Mouse (Mus musculus): ENCODE data around the gene Tnks2.
"Not testable (repeated sequence)": the region's sequence is repeated elsewhere in the genome, so short reads cannot be mapped to it uniquely, and the experiment has no call there.

The Tnks2 gene

GRCm38 (mm10) chr19:36827650-36828049 is 6.4 kb upstream of the Tnks2 start:
- CTCF ChIA-PET, result interaction anchor here (0.6 kb wide), 1 partner anchor 12 kb away, joined by 3 read pairs; no protein-coding TSS in a partner anchor

- CTCF ChIA-PET, result no interaction called here
These were observed 5.7 kb upstream of the Tnks2 start for GRCm38 (mm10) chr19:36828322-36828721.

GRCm38 (mm10) chr19:36832951-36833787 is 863 bp upstream of the Tnks2 start:
- CTCF ChIA-PET, result interaction anchor here (0.8 to 1.1 kb wide), 2 partner anchors 17 to 1945 kb away, joined by 3 to 8 read pairs; no protein-coding TSS in a partner anchor

GRCm38 (mm10) chr19:36834532-36835431 is 750 bp downstream of the Tnks2 start:
- CTCF ChIA-PET, result interaction anchor here (0.7 kb wide), 1 partner anchor 553 kb away, joined by 3 read pairs; no protein-coding TSS in a partner anchor

- CTCF ChIA-PET, result no interaction called here
These were observed 2.0 kb downstream of the Tnks2 start for GRCm38 (mm10) chr19:36836035-36836434.

- CTCF ChIA-PET, result no interaction called here
These were observed 6.3 kb downstream of the Tnks2 start for GRCm38 (mm10) chr19:36840301-36840700.

GRCm38 (mm10) chr19:36843866-36844265 is 9.8 kb downstream of the Tnks2 start:
- CTCF ChIA-PET, result no interaction called here

GRCm38 (mm10) chr19:36845924-36846323 is 11.9 kb downstream of the Tnks2 start:
- CTCF ChIA-PET, result no interaction called here

GRCm38 (mm10) chr19:36853831-36854230 is 19.8 kb downstream of the Tnks2 start:
- CTCF ChIA-PET, result no interaction called here

GRCm38 (mm10) chr19:36857851-36858250 is 23.8 kb downstream of the Tnks2 start:
- CTCF ChIA-PET, result no interaction called here

GRCm38 (mm10) chr19:36860393-36860792 is 26.4 kb downstream of the Tnks2 start:
- CTCF ChIA-PET, result interaction anchor here (0.6 kb wide), 1 partner anchor 7 kb away, joined by 3 read pairs; no protein-coding TSS in a partner anchor

- CTCF ChIA-PET, result no interaction called here
These were observed 31.9 kb downstream of the Tnks2 start for GRCm38 (mm10) chr19:36865905-36866304.

- CTCF ChIA-PET, result interaction anchor here (0.6 kb wide), 1 partner anchor 7 kb away, joined by 3 read pairs; no protein-coding TSS in a partner anchor
These were observed 33.4 kb downstream of the Tnks2 start for GRCm38 (mm10) chr19:36867416-36867815.

GRCm38 (mm10) chr19:36868675-36869074 is 34.6 kb downstream of the Tnks2 start:
- CTCF ChIA-PET, result not testable (repeated sequence)

GRCm38 (mm10) chr19:36874651-36875050 is 40.6 kb downstream of the Tnks2 start:
- CTCF ChIA-PET, result interaction anchor here (0.6 kb wide), 1 partner anchor 416 kb away, joined by 5 read pairs; no protein-coding TSS in a partner anchor

- CTCF ChIA-PET, result no interaction called here
These were observed 43.3 kb downstream of the Tnks2 start for GRCm38 (mm10) chr19:36877329-36877728.

- CTCF ChIA-PET, result interaction anchor here (1.0 kb wide), 1 partner anchor 17 kb away, joined by 3 read pairs; no protein-coding TSS in a partner anchor
These were observed 44.9 kb downstream of the Tnks2 start for GRCm38 (mm10) chr19:36878743-36879495.

GRCm38 (mm10) chr19:36883119-36883518 is 49.1 kb downstream of the Tnks2 start:
- CTCF ChIA-PET, result no interaction called here

- CTCF ChIA-PET, result no interaction called here
These were observed 52.3 kb downstream of the Tnks2 start for GRCm38 (mm10) chr19:36886316-36886715.

- CTCF ChIA-PET, result no interaction called here
These were observed 53.7 kb downstream of the Tnks2 start for GRCm38 (mm10) chr19:36887706-36888105.

GRCm38 (mm10) chr19:36891746-36892145 is 57.7 kb downstream of the Tnks2 start:
- CTCF ChIA-PET, result interaction anchor here (0.5 to 0.6 kb wide), 2 partner anchors 34 to 37 kb away, joined by 4 to 12 read pairs; partner anchors contain the start of gene Btaf1

Data from spleen, embryonic (tissue).